In the genomic region with DNA sequence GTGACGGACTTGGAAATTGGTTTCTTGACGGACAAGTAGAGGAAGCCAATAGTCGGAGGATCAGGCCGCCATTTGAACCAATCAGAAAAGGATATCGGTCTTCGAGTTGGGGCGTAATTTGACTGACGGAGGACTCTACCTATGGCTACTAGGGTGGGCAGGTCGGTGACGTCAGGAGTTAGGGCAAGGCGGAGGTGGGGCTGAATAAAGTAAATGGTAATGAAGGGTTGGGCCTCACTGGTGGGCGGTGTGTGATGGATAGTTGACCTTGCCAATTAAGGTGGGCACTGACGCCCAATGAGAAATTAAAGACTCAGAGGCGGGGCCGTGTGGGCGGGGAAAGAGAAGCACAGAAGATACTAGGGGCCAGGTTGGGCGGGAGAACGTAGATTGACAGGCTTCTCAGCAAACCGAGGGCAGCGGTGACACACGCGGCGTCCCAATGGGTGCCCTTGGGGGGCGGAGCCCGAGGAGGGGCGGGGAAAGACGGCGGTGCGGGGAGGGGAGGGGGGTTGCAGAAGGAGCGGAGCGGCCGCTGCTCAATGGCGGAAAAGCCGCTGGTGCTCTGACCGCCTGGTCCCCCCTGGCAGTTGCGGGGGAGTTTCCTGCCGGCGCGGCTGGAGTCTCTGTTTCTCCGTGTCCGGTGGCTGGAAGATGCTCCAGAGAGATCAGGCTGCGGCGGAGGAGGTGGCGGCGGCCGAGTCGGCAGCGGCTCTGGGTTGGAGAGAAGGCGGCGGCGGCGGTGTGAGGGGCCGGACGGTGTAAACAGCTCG, we compare ENCODE assay signal across 8 mouse cellular contexts. TPM values are rescaled to one million over a fixed set of nuclear protein-coding genes. Genes with fewer than 3 reads are reported as not detected.
A peak's percentile ranks its signal among the peaks of the same experiment; 100 is the strongest.
DNase-seq lines count a peak whose midpoint lies in the region; ATAC-seq and TF ChIP-seq lines count a peak whose summit lies in the region.

No protein-coding gene starts in this region.

- no peak for TF ChIP-seq CTCF in Patski (IDR thresholded peaks at IDR 0.05)

- in situ Hi-C loops in Patski (cut with MboI; ENCODE audit: low pct_unique_long_range_greater_than_20kb): no loop called here

- H3K9me3 ChIP-seq in hindbrain, embryonic 13.5 days: no peaks in the 10 kb centered on the region

- DNase-seq in Patski (ENCODE audit: low read depth, low spot score): peak; percentile 99
- DNase-seq in cerebellum, postnatal 14 days: peak; percentile 100
- peak; percentile 100 for DNase-seq in frontal cortex, postnatal 14 days (ENCODE audit: low spot score in 2 of 2)
- DNase-seq in layer of hippocampus, postnatal 25 days (ENCODE audit: extremely low spot score in 1 of 2, low spot score in 1 of 2): peak; percentile 97
- peak; percentile 100 for DNase-seq in lung, postnatal 25 days (ENCODE audit: low spot score)
- peak; percentile 100 for DNase-seq in retina, embryonic 14.5 days (ENCODE audit: low spot score)
- DNase-seq in thymus, postnatal 4 days: peak; percentile 99

- CTCF ChIA-PET in Patski (lab: Charles Lee): no interaction called here

- H3K27ac ChIP-seq in hindbrain, embryonic 13.5 days: peak overlapping the region; percentile 97

- peaks cover 35% of the 10 kb centered on the region for H3K4me1 ChIP-seq in hindbrain, embryonic 13.5 days (replicated peaks)

- H3K4me3 ChIP-seq in hindbrain, embryonic 13.5 days: peak overlapping the region; percentile 74

- peak overlapping the region; percentile 95 for H3K9ac ChIP-seq in hindbrain, embryonic 13.5 days

- POLR2A ChIA-PET in Patski (lab: Charles Lee): interaction anchor here (0.7 kb wide), 1 partner anchor 1193 kb away, joined by 3 read pairs; no protein-coding TSS in a partner anchor

- peak; percentile 88 for ATAC-seq in Patski
- ATAC-seq in hindbrain, embryonic 13.5 days (ENCODE audit: low FRiP score): peak; percentile 99

- under 1% methylated on average over 49 of the region's 55 CpGs for WGBS in hindbrain, embryonic 13.5 days

- no peaks in the 10 kb centered on the region for H3K36me3 ChIP-seq in hindbrain, embryonic 13.5 days

- H3K4me2 ChIP-seq in hindbrain, embryonic 13.5 days: peak overlapping the region; percentile 71

- H3K27me3 ChIP-seq in Patski: no peaks in the 10 kb centered on the region
- no peaks in the 10 kb centered on the region for H3K27me3 ChIP-seq in hindbrain, embryonic 13.5 days

RNA-seq across cellular contexts. Expression of gene Ppm1b, which starts 1.1 kb away (rescaled TPM):
- 77.0 TPM for polyA plus RNA-seq in Patski (2021)
- polyA plus RNA-seq in hindbrain, embryonic 13.5 days (2015; fragmentation: Nextera tagmentation; extraction: Ambion mirVana): 89.6 and 97.2 TPM in 2 replicates
- total RNA-seq in layer of hippocampus, postnatal 25 days (2021): 100 to 1,000 TPM; 126 to 129 TPM

Comparison
In these comparisons a context has a peak if more than half of its experiments do, and no peak if none do; other contexts are left out.
1. Peak in every context shown above with its lines: DNase-seq, ATAC-seq, H3K4me3 ChIP-seq and H3K27ac ChIP-seq.